Mouse (Mus musculus): ENCODE data around the gene Kpna1. TPM values are rescaled to one million over a fixed set of nuclear protein-coding genes. Genes with fewer than 3 reads are reported as not detected.

The Kpna1 gene
- total and polyA plus RNA-seq, 2 experiments from 2014 or later: 55.2 to 55.9 TPM

DNA sequence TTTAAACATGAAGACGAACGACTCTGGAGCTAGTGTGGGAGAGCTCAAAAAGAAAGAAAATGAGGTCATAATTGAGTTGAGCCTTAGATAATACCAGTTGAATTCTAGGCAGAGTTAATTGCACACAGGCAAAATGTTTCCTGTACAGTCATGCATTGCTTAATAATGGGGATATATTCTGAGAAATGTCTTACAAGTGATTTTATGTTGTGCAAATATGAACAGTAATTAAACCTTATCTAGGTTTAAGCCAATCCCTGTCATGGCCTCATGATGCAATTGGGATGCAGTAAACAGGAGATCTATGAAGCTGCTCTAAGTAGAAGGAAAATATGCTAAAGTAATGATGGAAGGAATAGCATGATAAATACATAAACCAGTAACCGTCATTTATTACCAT is 96.2 kb downstream of the Kpna1 start:
- H3K36me3 ChIP-seq (ENCODE audit: insufficient read depth, low read length): no peaks in the 10 kb centered on the region
- TF ChIP-seq CTCF (IDR thresholded peaks at IDR 0.05; ENCODE audit: low read depth): no peak
- H3K9me3 ChIP-seq (ENCODE audit: low read length): no peaks in the 10 kb centered on the region
- H3K4me1 ChIP-seq (ENCODE audit: insufficient read depth, low read length): peaks cover 4% of the 10 kb centered on the region; the same call in 1 of the 2 replicates
- no peak overlapping the region for H3K4me3 ChIP-seq (ENCODE audit: low read length)
- H3K27ac ChIP-seq: no peak overlapping the region
- WGBS: 98% methylated on average over 3 of the region's 3 CpGs
- no peak overlapping the region for H3K9ac ChIP-seq (replicated peaks; ENCODE audit: low read length)
- H3K27me3 ChIP-seq (ENCODE audit: insufficient read depth, low read length): no peaks in the 10 kb centered on the region
- ATAC-seq: no peak
- DNase-seq (ENCODE audit: low spot score): no peak
- H3K4me2 ChIP-seq (ENCODE audit: low read depth, low read length): no peak overlapping the region

DNA sequence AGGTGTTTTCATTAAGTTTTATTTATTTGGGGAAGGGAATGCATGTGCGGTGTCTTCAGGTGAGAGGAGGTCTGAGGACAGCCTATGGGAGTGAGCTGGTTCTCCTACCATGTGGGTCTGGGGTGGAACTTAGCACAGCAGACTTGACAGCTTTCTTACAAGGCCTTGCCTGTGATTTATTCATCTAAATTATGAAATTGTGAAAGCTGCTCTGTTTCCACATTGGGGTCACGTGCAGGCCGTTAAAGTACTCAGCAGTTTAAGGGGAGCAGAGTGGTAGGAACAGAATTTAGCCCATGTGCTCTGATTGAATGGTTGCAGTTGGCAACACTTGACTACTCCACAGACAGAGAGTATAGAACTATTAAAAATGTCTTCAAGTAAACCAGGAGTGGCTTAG is 101.4 kb downstream of the Kpna1 start:
- Histone ChIP-seq H3K36me3 (ENCODE audit: insufficient read depth, low read length) (no peaks in the 10 kb centered on the region), H3K9ac (replicated peaks; ENCODE audit: low read length) (no peak overlapping the region), H3K27ac (no peak overlapping the region), H3K4me2 (ENCODE audit: low read depth, low read length) (no peak overlapping the region), H3K4me3 (ENCODE audit: low read length) (no peak overlapping the region), H3K4me1 (ENCODE audit: insufficient read depth, low read length) (no peaks in the 10 kb centered on the region), H3K27me3 (ENCODE audit: insufficient read depth, low read length) (no peaks in the 10 kb centered on the region), H3K9me3 (ENCODE audit: low read length) (no peaks in the 10 kb centered on the region)
- no peak for TF ChIP-seq CTCF (IDR thresholded peaks at IDR 0.05; ENCODE audit: low read depth)
- DNase-seq (ENCODE audit: low spot score) (no peak), ATAC-seq (no peak)
- 95% methylated on average over 3 of the region's 3 CpGs for WGBS

Other genes with a start within 250 kb of the Kpna1 start
- gene Dirc2, start 209.4 kb upstream of the Kpna1 start, total RNA-seq (2014; rRNA removed): 70.8 and 80.8 TPM in 2 replicates
- 34.1 and 35.5 TPM in 2 replicates for gene Dirc2, start 209.4 kb upstream of the Kpna1 start, polyA plus RNA-seq (2015; fragmentation: Nextera tagmentation; extraction: Ambion mirVana)
- gene Hspbap1, start 208.4 kb upstream of the Kpna1 start, total RNA-seq (2014; rRNA removed): 5.0 and 7.9 TPM in 2 replicates
- gene Hspbap1, start 208.4 kb upstream of the Kpna1 start, polyA plus RNA-seq (2015; fragmentation: Nextera tagmentation; extraction: Ambion mirVana): 4.4 and 5.8 TPM in 2 replicates
- 0.47 and 1.3 TPM in 2 replicates for gene Parp14, start 107.2 kb upstream of the Kpna1 start, total RNA-seq (2014; rRNA removed)
- gene Parp14, start 107.2 kb upstream of the Kpna1 start, polyA plus RNA-seq (2015; fragmentation: Nextera tagmentation; extraction: Ambion mirVana): 0.61 and 0.79 TPM in 2 replicates
- gene Parp9, start 40.3 kb upstream of the Kpna1 start, total RNA-seq (2014; rRNA removed): 2.5 and 3.5 TPM in 2 replicates
- 3.6 and 3.8 TPM in 2 replicates for gene Parp9, start 40.3 kb upstream of the Kpna1 start, polyA plus RNA-seq (2015; fragmentation: Nextera tagmentation; extraction: Ambion mirVana)
- gene Dtx3l, start 39.6 kb upstream of the Kpna1 start, total RNA-seq (2014; rRNA removed): 0.93 and 2.5 TPM in 2 replicates
- gene Dtx3l, start 39.6 kb upstream of the Kpna1 start, polyA plus RNA-seq (2015; fragmentation: Nextera tagmentation; extraction: Ambion mirVana): 1.2 and 1.5 TPM in 2 replicates
- 5.6 and 6.1 TPM in 2 replicates for gene Wdr5b, start 62.4 kb downstream of the Kpna1 start, total RNA-seq (2014; rRNA removed)
- 4.9 and 6.8 TPM in 2 replicates for gene Wdr5b, start 62.4 kb downstream of the Kpna1 start, polyA plus RNA-seq (2015; fragmentation: Nextera tagmentation; extraction: Ambion mirVana)
- 7.2 and 8.3 TPM in 2 replicates for gene Fam162a, start 92.8 kb downstream of the Kpna1 start, total RNA-seq (2014; rRNA removed)
- 145 and 146 TPM in 2 replicates for gene Fam162a, start 92.8 kb downstream of the Kpna1 start, polyA plus RNA-seq (2015; fragmentation: Nextera tagmentation; extraction: Ambion mirVana)
- 3.8 and 4.9 TPM in 2 replicates for gene Ccdc58, start 92.9 kb downstream of the Kpna1 start, total RNA-seq (2014; rRNA removed)
- 27.8 and 34.0 TPM in 2 replicates for gene Ccdc58, start 92.9 kb downstream of the Kpna1 start, polyA plus RNA-seq (2015; fragmentation: Nextera tagmentation; extraction: Ambion mirVana)
- gene Csta1, start 152.5 kb downstream of the Kpna1 start, total RNA-seq (2014; rRNA removed): not detected in 2 replicates
- gene Csta1, start 152.5 kb downstream of the Kpna1 start, polyA plus RNA-seq (2015; fragmentation: Nextera tagmentation; extraction: Ambion mirVana): not detected in 2 replicates
- gene Stfa2l1, start 178.1 kb downstream of the Kpna1 start, total RNA-seq (2014; rRNA removed): not detected in 2 replicates
- gene Stfa2l1, start 178.1 kb downstream of the Kpna1 start, polyA plus RNA-seq (2015; fragmentation: Nextera tagmentation; extraction: Ambion mirVana): 0.84 and 1.1 TPM in 2 replicates
- not detected in 2 replicates for gene Gm5483, start 205.5 kb downstream of the Kpna1 start, total RNA-seq (2014; rRNA removed)
- gene Gm5483, start 205.5 kb downstream of the Kpna1 start, polyA plus RNA-seq (2015; fragmentation: Nextera tagmentation; extraction: Ambion mirVana): 0.96 and 1.7 TPM in 2 replicates
- not detected in 2 replicates for gene Gm5416, start 231.7 kb downstream of the Kpna1 start, total RNA-seq (2014; rRNA removed)
- gene Gm5416, start 231.7 kb downstream of the Kpna1 start, polyA plus RNA-seq (2015; fragmentation: Nextera tagmentation; extraction: Ambion mirVana): not detected in 2 replicates
- not detected in 2 replicates for gene 2010005H15Rik, start 242.7 kb downstream of the Kpna1 start, total RNA-seq (2014; rRNA removed)
- 0.68 and 0.83 TPM in 2 replicates for gene 2010005H15Rik, start 242.7 kb downstream of the Kpna1 start, polyA plus RNA-seq (2015; fragmentation: Nextera tagmentation; extraction: Ambion mirVana)

Measured in hindbrain, postnatal 0 days (tissue).